Mouse (Mus musculus) gastrocnemius, postnatal 4 days (tissue): ENCODE measurements around the gene Gm49711. TPM values are rescaled to one million over a fixed set of nuclear protein-coding genes. Genes with fewer than 3 reads are reported as not detected.
"Not testable (repeated sequence)": the region's sequence is repeated elsewhere in the genome, so short reads cannot be mapped to it uniquely, and the experiment has no call there.

Source experiments
- DNase-seq, 2 experiments: peaks; one replicate each; pipeline ENCODE4 v3.0.0; 2021 to 2022; ENCODE audit warnings: low spot score in 2 of 2, mixed read lengths in 2 of 2
- total RNA-seq, 2 experiments: library from RNA; stranded (reverse); gene quantifications; 2 replicates each; pipeline ENCODE4 v1.2.3; 2021

Gm49711 gene
- total RNA-seq, 2 experiments from 2014 or later = 0.32 TPM; not detected in 1

GRCm38 (mm10) chr16:92163545-92163944 lies 105.4 kb downstream of the Gm49711 start:
- DNase-seq = no peak

- DNase-seq = no peak
These were observed 117.9 kb downstream of the Gm49711 start for GRCm38 (mm10) chr16:92176052-92176451.

DNA sequence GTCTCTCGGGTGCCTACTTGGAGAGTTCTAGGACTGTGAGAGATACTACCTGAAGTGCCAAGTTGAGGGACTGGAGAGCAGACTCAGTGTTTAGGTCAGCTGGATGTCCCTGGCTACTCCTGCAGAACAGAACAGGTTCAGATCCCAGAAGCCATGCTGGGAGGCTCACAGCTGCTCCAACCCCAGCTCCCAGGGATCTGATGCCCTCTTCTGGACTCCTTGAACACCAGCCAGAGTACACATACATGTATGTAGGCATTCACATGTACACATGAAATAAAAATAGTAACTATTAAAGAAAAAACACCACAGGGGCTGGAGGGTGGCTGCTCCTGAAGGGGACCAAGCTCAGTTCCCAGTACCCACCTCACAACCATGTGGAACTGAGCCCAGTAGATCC lies 119.6 kb downstream of the Gm49711 start:
- DNase-seq = no peak

DNA sequence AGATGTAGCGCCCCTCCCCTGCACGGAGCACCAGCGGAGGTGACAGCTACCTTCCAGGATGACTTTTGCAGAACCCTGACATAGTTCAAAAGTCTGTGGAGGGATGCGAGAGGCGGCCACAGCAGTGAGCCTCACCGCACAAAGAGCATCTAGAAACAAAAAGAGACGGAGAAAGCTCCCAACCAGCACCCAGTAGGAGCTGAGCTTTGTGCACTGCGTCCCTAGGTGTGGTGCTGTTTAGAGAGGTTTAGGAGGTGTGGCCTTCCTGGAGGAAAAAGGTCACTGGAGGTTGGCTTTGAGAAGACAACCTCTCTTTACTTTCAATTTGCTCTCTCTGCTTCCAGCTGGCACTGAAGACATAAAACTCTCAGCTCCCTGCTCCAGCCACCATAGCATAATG lies 121.2 kb downstream of the Gm49711 start:
- DNase-seq = no peak

GRCm38 (mm10) chr16:92183477-92183876 lies 125.4 kb downstream of the Gm49711 start:
- DNase-seq = no peak

DNA sequence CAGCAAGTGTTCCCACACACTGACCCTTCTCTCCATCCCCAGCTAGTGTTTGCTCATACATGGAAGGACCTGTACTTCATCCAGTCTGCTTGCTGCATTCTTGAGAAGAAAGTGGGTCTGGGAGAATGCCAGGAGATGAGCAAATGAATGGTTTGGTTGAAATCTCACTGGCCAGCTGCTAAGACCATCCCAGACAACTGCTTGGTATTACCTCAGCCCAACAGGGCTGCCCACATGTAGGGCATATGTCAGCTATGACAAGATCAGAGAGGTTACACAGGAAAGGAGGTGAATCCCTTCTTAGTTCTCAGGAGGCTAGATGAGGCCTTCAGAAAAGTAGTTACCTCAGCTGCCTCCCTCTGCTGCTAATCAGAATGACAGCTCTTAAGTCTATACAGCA lies 132.5 kb downstream of the Gm49711 start:
- no peak for DNase-seq

GRCm38 (mm10) chr16:92195094-92195493 lies 137.0 kb downstream of the Gm49711 start:
- no peak for DNase-seq

GRCm38 (mm10) chr16:92196741-92197331 lies 138.7 kb downstream of the Gm49711 start:
- no peak for DNase-seq

GRCm38 (mm10) chr16:92200615-92201014 lies 142.5 kb downstream of the Gm49711 start:
- DNase-seq = peak; percentile 25 to 47

GRCm38 (mm10) chr16:92203599-92203998 lies 145.5 kb downstream of the Gm49711 start:
- DNase-seq = no peak

DNA sequence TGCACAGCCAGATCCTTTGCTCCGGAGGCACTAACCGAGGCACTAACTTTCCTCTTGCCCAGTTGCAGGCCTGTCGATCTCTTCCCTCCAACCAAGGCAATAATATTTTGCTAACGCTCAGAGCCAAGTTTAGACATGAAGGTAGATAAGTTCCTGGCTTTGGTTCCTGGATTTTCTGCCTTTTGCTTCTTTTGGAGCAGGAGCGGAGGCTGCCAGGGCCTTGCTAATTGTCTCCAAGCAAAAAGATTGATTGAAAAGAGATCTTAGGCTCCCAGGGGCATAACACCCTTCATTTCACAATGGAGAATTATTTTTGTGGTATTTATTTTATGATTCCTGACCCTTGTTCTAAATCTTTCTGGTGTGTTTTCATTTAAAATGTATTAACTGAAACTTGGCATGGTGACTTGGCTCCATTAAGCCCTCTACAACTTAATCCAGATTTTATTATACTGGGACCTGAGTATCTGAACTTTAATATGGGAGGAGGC lies 151.2 kb downstream of the Gm49711 start:
- no peak for DNase-seq

GRCm38 (mm10) chr16:92210316-92210715 lies 152.2 kb downstream of the Gm49711 start:
- not testable (repeated sequence) for DNase-seq

DNA sequence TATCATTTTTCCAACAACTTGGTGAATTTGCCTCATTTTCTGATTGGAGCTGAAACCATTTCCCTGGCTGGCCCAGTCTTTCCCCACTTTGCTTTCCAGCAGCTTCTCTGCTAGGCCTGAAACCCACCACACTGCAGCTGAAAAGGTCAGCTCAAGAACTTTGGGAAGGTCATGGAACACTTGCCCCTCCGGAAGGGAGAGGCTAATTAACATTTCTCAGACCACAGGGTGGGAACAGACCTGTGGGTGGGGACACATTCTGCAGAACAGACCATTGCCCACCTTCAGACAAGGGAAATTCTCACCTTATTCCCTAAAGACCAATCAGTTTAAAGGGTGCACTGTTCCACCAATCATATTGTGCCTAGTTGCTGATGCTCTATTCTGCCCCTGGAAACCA lies 155.8 kb downstream of the Gm49711 start:
- not testable (repeated sequence) for DNase-seq

DNA sequence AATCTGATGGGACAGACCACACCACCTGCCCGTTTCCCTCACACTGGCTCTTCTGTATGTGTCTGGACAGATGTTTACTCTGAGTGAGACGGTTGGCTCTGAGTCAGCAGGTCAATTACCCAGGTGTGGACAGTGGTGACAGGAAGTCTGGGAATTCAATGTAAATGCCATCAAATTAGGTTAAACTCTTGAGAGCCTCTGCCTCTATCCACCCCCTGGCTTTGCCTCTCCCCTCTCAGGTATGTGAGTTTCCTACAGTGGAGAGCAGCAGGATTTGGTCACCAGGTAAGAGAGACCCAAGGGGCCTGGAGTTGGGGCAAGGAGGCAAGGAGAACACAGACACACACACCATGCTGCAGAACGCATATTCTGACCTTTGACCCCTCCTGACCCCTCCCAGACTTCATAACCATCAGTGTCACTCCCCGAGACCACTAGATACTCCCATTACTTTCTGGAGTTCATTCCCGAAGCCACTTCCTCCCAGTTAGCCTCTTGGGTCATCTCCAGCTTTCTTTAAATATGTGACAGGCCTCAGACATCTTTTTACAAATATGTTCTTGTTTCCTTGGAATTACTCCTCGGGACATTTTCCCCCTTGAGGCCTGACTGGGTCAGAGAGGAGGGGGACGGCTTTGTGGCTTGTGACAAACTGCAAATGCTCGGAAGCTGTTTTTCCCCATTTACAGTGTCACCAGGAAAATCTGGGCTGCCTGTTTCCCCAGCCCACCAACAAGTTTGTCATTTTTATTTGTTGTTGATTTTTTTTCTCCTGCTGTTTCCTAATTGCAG lies 157.7 kb downstream of the Gm49711 start:
- DNase-seq = no peak

GRCm38 (mm10) chr16:92220754-92221153 lies 162.6 kb downstream of the Gm49711 start:
- DNase-seq = no peak

DNA sequence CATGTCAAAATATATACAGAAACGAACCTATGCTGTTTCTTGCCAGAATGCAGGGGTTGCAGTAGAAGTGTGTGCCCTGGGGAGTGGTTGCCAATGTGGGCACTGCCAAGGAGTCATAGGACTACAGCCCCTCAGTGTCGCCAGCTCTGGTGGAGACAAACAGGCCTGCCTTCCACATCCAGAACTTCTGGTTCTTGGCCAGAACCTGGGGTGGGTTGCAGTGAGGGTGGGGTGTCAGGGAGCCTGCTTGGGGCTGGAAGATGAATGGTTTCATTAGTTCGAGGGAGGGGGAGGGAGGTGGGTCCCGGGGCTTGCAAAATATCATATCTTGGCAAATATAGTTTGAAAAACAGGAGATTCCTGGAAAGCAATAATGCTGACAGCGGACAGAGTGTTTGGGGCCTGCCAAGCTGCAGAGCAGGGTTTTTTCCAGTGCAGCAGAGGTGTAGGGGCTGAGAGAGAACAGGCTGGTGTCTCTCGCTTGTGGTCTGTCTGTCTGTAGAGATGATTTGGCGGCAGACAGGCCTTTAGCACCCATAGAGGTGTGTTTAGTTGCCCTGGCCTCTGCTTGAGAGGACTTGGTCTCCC lies 170.3 kb downstream of the Gm49711 start:
- DNase-seq = no peak

DNA sequence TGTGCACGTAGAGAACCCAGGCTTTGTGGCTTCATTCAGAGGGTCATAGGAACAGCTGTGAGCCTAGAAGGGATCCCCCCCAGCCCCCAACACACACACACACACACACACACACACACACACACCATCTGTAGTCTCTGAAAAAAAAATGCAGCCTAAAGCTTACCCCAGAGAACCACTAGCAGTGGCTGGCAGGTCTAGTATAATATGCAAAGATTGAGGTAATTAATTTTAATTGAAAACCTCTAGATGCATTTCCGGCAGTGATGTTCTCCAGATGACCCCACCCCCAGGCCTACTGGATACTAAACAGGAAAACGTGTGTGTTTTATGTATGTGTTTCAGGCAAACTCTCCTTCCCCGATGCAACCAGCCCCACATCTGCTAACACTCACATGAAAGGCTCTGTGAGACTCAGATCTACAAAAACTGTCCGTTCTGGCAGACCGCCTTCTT lies 172.4 kb downstream of the Gm49711 start:
- no peak for DNase-seq

- DNase-seq = no peak
These were observed 176.4 kb downstream of the Gm49711 start for GRCm38 (mm10) chr16:92234530-92234929.

DNA sequence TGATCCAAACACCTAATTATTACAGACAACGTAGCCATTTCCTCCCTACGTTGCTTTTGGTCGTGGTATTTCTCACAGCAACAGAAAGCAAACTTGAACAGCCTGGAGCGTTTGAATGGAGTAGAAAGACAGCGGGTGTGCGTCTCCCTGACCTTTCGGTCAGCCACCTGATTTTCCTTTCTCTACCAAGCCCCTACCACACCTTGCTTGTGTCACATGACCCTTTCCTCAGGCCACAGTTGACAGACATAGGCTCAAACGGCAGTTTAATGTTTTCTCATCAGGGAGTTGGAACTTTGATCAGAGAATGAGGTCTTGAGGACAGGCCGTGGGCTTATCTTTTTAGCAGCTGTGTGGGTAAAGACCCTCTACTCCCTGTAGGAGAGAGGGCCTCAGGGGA lies 177.1 kb downstream of the Gm49711 start:
- no peak for DNase-seq
